Mouse (Mus musculus) 416B (cell line): ENCODE results near the gene Pmepa1.
A peak's percentile ranks its signal among the peaks of the same experiment; 100 is the strongest.

ENCODE experiments used
- DNase-seq: peaks from one replicate; pipeline ENCODE4 v3.0.0; 2011; ENCODE audit warnings: low read depth

Pmepa1 gene

GRCm38 (mm10) chr2:173275343-173276201 is 761 bp downstream of the Pmepa1 start:
- DNase-seq = no peak

- DNase-seq = no peak
Measured at GRCm38 (mm10) chr2:173274428-173275342, 1.6 kb downstream of the Pmepa1 start.

DNA sequence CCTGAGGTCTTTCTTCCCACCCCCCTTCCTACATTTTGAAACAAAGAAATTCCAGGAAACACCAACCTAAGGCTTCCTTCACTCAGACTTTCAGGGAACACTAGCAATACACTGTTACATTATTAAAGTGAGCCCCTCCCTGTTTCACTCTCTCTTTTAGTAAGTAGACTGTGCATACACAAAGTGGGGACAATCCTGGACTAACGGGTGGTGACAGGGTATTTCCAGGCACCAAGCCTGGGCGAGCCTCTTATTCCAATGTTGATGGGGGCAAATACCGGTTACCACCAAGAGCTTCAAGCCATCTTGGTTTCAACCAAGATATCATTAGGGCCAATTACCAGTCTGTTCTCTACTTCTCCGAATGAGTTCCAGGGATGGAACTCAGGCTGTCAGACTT is 2.4 kb downstream of the Pmepa1 start:
- DNase-seq = no peak

DNA sequence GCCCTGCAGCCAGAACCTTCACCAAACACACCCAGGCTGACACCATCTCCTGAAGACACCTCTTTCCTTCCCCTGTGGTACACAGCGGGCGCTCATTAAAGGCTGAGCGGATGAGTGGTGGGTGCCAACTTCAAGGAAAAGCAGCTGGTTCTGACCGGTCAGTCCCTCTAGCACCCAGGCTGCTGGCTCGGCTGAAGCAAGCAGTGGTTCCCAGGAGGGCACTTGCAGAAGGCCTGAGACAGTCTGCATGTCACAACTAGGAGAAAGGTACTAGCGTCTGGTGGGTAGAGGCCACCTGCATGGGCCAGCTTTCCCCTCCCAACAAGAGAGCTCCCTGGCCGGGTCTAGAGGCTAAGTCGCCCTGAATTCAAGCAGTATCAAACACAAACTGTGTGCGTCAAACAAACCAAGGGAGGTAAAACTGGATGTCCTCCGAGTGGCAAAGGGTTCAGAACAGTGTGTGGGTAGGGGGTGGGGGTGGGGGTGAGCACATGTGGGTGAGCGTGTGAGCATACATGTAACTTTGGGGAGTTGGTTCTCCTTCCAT is 3.9 kb downstream of the Pmepa1 start:
- no peak for DNase-seq

GRCm38 (mm10) chr2:173271541-173271940 is 4.8 kb downstream of the Pmepa1 start:
- DNase-seq = no peak

- DNase-seq = no peak
Measured at GRCm38 (mm10) chr2:173270601-173271248, 5.6 kb downstream of the Pmepa1 start.

DNA sequence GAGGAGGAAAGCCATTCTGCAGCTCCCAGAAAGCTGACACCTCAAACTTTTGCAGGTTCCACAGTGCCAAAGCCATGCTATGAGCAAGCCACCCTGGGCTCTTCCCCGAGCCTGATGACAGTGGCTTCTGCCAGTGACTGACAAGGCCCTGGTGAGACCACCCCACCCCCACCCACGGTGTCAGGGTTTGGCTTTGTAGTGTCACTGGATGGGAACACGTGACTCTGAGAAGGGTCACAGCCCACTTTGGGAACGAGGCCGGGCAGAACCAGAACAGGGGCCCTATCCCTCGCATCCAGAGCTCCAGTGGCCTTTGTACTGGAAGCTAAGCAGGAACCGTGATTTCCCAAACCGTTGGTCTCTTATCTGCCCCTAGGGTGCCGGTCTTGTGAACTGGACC is 6.1 kb downstream of the Pmepa1 start:
- no peak for DNase-seq

- DNase-seq = no peak
Measured at GRCm38 (mm10) chr2:173267562-173267961, 8.8 kb downstream of the Pmepa1 start.

DNA sequence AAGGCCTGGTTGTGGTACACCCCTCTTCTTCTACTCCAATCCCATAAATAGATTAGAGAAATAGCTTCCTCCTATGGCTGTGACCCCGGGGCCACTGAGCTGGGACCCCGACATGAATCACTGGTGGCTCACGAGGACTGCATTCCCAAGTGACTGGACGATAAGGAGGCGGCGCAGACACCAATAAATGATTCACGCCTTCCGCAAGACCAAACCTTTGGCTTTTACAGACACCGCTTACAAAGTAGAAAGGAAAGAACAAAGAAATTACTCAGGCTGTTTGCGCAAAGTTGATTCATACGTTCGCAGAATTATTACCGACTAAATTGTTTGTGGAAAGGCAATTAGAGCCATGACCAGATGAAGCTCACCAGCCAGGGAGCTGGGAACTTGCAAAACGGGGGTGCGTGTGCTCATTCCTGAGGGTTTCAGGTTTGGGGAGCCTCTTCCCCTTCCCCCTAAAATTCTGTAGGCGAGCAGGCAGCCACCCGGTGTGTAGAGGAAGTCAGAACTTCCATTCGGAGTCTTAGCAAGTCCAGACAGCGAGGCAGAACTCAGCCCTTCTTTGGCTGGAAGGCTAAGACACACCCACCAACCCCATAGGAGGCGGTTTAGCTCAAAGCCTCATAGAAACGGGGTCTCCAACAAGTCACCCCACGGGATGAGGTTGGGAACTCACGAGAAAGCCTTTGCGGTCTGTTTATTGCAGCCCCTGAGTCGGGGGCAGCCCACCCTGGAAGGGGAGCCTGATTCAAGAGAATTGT is 9.8 kb downstream of the Pmepa1 start:
- no peak for DNase-seq

DNA sequence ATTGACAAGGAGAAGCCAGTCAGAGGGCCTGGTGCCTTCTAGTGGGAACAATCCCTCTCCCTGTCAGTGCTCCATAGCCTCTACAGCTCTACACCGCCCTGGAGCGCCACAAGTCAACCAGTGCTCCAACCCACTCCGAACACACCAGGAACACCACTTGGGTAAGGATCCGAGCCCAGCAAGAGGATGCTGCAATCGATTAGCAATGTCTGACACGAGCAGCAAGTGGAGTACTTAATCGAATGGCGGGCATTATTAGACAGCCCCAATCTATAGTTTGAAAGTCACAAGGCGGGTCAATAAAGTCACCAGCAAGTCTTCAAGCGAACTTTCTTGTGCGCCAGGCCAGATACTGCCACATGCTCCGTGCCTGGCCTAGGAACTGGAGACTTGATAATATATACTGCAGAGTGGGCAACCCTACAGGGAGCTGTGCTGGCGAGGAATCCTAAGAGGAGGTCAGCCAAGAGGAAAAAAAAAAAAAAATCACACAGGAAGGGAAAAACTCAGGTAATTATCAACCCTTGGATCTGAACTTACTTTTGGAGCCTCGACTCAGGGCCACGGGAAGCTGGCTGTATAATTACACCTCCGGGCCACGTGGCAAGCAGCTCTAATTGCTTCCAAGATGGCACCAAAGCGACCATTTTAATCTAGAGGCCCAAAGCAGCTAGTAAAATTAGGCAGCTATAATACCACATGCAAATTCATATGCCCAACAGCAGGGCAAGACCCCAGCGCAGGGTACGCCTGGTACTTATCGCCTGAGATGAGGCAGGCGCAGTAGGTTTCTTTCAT is 10.7 kb downstream of the Pmepa1 start:
- no peak for DNase-seq

DNA sequence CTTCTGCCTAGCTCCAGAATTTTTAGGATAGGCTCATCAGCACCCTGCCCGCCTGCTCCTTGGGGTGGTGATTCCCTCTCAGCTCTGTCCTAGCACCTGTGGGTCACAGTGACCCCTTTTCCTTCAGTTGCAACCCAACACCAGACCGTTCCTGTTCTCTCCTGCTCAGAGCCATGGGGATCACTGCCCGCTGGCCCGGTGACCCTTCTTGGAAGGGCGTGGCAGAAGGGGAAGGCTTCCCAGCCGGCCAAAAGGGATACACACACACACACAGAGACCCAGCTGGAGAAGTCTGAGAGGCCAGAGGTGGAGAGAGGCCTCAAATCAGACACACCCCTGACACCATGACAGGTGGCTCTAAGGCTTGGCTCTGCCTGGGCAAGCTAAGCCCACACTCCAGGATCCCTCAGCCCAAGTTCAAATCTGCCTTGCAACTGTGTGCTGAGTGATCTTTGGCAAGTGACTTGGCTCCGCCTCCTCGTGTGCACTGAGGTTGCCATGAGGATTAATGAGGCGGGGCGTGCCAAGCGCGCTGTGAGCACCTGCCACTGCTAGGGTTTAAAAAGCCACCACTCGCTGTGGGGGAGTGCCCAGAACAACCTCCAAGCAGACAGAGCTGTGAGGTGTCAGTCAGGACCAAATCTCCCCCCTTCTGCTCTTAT is 11.7 kb downstream of the Pmepa1 start:
- DNase-seq = no peak

GRCm38 (mm10) chr2:173263636-173264330 is 12.6 kb downstream of the Pmepa1 start:
- peak; percentile 93 for DNase-seq

DNA sequence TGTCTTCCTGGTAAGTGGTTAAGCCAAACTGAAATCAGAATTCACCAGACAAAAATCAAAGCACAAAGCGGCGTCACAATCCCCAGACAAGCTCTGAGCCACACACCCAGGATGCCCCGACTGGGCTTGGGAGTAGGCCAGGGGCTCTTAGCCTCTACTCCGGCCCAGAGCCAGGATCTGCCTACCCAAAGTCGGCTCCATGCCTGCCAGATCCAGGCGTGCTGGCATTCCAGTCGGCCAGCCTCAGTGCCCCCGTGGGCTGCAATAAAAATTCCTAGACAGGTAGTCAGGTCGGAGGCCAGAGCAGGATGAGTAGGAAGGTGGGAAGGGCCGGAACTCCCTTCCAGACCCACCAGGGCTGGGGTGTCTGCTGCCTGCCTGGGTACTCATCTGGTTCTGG is 14.8 kb downstream of the Pmepa1 start:
- DNase-seq = no peak

GRCm38 (mm10) chr2:173258459-173259091 is 17.8 kb downstream of the Pmepa1 start:
- no peak for DNase-seq

DNA sequence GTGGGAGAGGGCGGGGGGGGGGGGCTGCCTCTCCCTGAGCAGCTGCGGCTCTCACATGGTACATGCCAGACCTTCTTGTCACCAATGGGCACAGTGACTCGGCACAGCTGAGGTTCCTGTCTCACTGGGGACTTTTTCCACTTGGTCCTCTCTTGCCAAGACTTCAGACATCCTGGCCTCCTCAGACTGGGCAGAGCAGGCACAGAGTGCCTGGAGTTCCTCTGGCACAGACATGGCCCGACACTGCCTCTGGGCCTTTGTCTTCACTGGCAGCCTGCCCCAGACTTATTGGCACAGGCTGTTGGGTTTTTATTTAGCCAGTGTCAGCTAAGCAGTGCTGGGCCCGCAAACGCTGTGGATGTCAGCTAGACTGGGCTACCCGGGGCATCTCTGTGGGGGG is 18.7 kb downstream of the Pmepa1 start:
- peak; percentile 19 for DNase-seq

GRCm38 (mm10) chr2:173256552-173256949 is 19.8 kb downstream of the Pmepa1 start:
- no peak for DNase-seq

DNA sequence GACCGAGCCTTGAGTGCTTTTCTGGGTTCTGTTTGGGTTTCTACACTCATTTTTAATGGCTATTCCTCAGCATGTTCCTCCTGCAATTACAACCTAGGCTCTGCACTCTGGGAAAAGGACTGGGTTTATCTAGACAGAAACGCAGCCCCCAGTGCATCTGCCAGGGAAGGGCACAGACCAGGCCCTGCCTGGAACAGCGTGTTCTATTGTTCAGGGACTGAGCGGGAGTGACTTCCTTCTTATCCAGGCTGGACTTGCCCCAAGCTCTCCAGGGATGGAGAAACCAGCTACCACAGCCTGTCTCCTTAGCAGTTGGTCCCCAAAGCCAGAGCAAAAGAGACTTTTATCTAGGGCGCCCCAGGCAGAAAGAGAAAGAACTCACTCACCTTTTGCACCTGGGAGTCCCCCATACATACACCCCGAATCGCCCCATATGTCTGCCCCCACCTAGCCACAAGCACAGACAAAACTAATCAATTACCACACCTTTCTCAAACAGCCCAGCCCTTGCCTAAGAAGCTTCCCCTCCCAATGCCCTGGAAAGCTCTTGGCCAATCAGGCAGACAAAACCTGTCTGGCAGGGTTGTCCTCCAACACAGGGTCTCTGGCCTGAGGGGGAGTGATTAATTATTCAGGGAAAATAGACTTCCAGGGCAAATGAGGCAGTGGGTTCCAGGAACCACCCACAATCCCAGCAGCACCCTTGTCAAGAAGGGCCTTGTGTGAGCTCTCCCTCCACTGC is 20.4 kb downstream of the Pmepa1 start:
- DNase-seq = no peak
